Comparison of ENCODE assay signal across 20 mouse cellular contexts in genomic region chr2:175172123-175172522, GRCm38 (mm10). TPM values are rescaled to one million over a fixed set of nuclear protein-coding genes. Genes with fewer than 3 reads are reported as not detected.
DNase-seq lines count a peak whose midpoint lies in the region; ATAC-seq lines count a peak whose summit lies in the region.
"Had no signal": no experiment of that assay in that cellular context is flagged by ENCODE, and none has a peak within 500 bp of the region (broad histone marks: within the 10 kb centered on the region; RNA-seq: fewer than 3 reads in every experiment).

No protein-coding gene starts in this region.

- no peak overlapping the region for H3K4me3 ChIP-seq in heart, embryonic 12.5 days

- H3K36me3 ChIP-seq in heart, embryonic 12.5 days = no peaks in the 10 kb centered on the region

- no peaks in the 10 kb centered on the region for H3K9me3 ChIP-seq in heart, embryonic 12.5 days (replicated peaks)
- H3K9me3 ChIP-seq: G1E had no signal

- H3K4me2 ChIP-seq in heart, embryonic 12.5 days = no peak overlapping the region

- WGBS in heart, embryonic 12.5 days = 78% methylated on average over 3 of the region's 3 CpGs

- no peaks in the 10 kb centered on the region for H3K27me3 ChIP-seq in heart, embryonic 12.5 days (replicated peaks)
- H3K27me3 ChIP-seq: CH12.LX, Patski had no signal

- peak; percentile 65 for DNase-seq in heart, adult 11 months
- peak; percentile 5 for DNase-seq in adipocyte (ENCODE audit: low spot score)
- DNase-seq in kidney, adult 11 months = no peak
- DNase-seq: adrenal gland, adult 2 months; adrenal gland, adult 8-10 months; adrenal gland, postnatal 10 days; adrenal gland, postnatal 14 days; adrenal gland, postnatal 25 days; adrenal gland, postnatal 36 days; B cell, adult 2 months; cerebellum, adult 11 months; cerebellum, adult 11-12 months; cerebellum, adult 18-20 months; cerebellum, adult 2 months had no signal

- H3K27ac ChIP-seq in heart, embryonic 12.5 days (ENCODE audit: poor library complexity, severe bottlenecking) = no peak overlapping the region

- H3K4me1 ChIP-seq in heart, embryonic 12.5 days (replicated peaks) = no peaks in the 10 kb centered on the region

- H3K9ac ChIP-seq in heart, embryonic 12.5 days = no peak overlapping the region

- ATAC-seq in heart, embryonic 12.5 days (ENCODE audit: insufficient number of reproducible peaks, low FRiP score) = no peak
- ATAC-seq: activated CD4-positive, CD25-positive, alpha-beta regulatory T cell, adult 4 months; CD4-positive, CD25-positive, alpha-beta regulatory T cell, adult 4 months; Patski had no signal

RNA-seq across cellular contexts. Expression of gene Gm14443, which starts 3.5 kb away (rescaled TPM):
- polyA plus RNA-seq in heart, embryonic 12.5 days (2016; fragmentation: Nextera tagmentation; extraction: Ambion mirVana) = 0.30 and 0.31 TPM in 2 replicates
- polyA plus RNA-seq: adrenal gland, adult 2 months had no signal

RNA-seq across cellular contexts. Expression of gene Gm14399, which starts 30.3 kb away (rescaled TPM):
- 4.8 and 6.7 TPM in 2 replicates for polyA plus RNA-seq in heart, embryonic 12.5 days (2016; fragmentation: Nextera tagmentation; extraction: Ambion mirVana)
- polyA plus RNA-seq: adrenal gland, adult 2 months had no signal

RNA-seq across cellular contexts. Expression of gene Gm14391, which starts 34.6 kb away (rescaled TPM):
- 3.5 and 5.0 TPM in 2 replicates for polyA plus RNA-seq in heart, embryonic 12.5 days (2016; fragmentation: Nextera tagmentation; extraction: Ambion mirVana)
